Mouse (Mus musculus) adrenal gland, postnatal 4 days (tissue): ENCODE results near the gene Il10. TPM values are rescaled to one million over a fixed set of nuclear protein-coding genes. Genes with fewer than 3 reads are reported as not detected.
"Not testable (repeated sequence)": the region's sequence is repeated elsewhere in the genome, so short reads cannot be mapped to it uniquely, and the experiment has no call there.

Source experiments
- DNase-seq, 2 experiments: peaks; one replicate each; pipeline ENCODE4 v3.0.0; 2021 to 2022; ENCODE audit warnings: low spot score in 2 of 2, mixed read lengths in 2 of 2
- total RNA-seq, 2 experiments: library from RNA; stranded (reverse); gene quantifications; 2 replicates each; pipeline ENCODE4 v1.2.3; 2021

Il10 gene
- total RNA-seq, 2 experiments from 2014 or later: not detected

GRCm38 (mm10) chr1:131015879-131016278 lies 3.8 kb upstream of the Il10 start:
- DNase-seq: no peak

DNA sequence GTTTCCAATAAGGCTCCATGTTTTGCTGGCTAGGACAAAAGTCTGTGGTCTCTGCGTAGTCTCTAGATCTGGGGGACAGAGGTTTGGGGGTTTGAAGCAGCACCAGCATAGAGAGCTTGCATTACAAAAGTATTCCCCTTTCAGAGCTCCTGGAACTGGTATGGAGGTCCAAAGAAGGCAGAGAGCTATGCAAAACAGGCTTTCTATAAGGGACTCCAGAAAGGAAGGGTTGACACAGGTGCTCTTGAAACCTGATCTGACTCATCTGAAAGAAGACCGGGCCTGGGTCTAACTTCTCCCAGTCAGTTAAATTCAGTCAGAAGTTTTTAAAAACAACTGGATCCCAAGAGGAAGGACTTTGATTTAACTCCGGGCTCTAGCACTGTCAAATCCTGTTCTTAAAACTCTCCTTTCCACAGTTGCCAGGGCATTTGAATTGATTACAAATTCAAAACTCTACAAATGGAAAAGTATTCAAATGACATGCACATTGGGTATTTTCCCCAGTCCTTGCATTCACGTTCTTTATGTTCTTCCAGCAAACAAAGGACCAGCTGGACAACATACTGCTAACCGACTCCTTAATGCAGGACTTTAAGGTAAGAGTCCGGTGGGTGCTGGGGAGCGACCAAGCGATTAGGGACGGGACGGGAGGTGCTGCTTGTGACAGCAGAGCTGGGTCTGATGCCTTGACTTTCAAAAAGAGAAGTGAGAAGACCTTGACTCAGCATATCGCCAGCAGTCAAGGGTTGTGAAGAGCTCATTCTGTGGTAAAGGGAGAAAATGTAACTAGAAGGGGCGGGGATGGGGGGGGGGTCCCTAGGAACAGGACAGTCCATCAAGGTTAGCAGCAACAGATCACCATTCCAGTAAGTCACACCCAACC lies 1.0 kb downstream of the Il10 start:
- DNase-seq: no peak

GRCm38 (mm10) chr1:131021438-131021837 lies 1.8 kb downstream of the Il10 start:
- no peak for DNase-seq

DNA sequence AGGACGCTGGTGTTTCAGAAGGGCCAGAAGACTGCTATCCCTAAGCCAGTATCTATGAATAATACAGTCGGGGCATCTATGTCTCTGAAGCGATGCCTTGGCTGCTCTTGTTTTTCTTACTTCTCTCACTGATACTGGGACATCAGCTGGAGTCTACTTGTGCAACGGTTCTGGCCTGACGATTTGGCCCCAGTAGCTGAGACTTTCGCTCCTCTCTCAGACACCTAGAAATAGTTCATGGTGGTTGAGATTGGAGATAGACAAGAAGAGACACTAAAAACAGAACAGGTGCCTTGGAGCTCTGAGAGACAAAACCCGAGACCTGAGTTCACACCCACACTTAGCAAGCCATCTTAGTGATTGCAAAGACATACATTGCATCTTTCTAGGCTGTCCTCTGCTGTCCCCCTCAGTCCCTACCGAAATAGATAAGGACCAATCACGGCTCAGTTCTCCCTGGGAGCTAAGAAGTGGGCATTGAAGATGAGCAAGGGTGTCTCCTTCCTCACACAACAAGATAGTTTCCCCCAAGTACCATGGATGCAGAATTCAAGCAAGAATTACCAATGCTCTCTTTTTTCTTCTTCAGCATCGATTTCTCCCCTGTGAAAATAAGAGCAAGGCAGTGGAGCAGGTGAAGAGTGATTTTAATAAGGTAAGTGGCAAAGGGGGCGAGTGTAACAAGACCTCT lies 2.4 kb downstream of the Il10 start:
- DNase-seq: no peak

DNA sequence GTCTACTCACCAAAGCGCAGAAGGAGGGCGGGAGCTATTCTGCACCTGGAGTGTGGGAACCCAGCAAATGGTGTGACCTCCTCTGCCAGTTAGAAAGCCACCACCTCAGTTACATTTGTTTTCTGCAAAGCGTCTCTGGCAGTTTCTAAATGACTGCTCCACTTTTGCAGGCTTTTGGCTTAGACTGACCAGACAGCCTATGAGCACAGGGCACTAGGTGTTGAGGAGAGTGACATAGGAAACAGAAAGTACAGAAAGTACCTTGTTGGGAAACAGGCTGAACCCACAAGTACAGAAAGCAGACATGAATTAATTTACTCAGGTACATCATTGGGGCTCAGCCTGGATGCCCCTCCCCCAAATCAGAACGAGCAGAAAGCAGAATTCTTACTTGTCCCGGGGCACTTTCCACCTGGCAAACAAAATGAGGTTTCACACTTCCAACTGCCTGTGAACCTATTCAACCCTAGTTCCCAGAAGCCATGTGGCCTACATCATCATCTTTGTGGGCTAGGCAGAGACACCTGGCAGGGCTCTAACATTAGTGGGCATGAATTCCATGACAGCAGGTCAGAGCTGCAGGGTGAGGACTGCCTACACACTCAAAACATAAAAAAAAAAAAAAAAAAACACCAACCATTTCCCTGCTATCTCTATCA lies 3.1 kb downstream of the Il10 start:
- no peak for DNase-seq

DNA sequence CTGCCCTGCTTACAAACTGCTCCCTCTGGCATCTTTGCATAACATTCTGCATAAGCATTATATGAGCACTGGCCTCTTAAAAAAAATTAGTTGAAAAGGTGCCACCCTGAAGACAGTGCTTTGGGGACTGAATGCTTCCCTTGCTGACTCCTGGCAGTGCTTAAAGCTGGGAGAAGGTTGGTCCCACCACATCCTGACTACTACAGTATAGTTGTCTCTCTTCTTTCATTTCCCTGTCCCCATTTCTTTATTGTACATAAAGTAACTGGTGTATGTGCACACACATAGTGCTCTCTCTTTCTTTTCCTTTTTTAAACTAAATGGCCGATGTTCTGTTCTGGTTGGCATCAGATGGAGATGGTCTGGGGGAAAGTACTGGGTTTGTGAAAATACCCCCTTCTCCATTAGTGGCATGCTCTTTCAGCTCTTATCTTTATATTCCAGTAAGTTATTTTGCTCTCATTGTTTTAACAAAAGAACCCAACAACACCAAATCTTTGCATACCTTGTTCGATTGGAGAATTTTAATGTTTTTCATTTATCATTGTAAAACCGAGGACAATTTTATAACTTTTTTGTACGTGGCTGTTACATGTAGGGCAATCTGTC lies 3.7 kb downstream of the Il10 start:
- not testable (repeated sequence) for DNase-seq

GRCm38 (mm10) chr1:131024900-131025842 lies 5.5 kb downstream of the Il10 start:
- DNase-seq: no peak

DNA sequence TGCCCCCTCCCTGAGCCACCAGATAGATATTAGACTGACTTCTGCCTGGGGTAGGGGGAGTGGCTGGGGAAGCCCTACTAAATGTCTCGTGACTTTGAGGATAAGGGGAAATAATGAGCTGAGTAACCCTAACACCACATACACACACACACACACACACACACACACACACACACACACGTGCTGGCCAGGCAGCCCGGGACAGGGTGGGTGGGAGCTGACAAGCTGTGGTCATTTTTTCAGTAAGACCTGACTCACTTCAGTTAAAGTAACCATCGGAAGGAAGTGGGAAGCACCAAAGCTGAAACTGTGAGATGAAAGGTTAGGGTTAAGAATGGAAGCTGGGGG lies 6.2 kb downstream of the Il10 start:
- DNase-seq: no peak

GRCm38 (mm10) chr1:131029215-131029614 lies 9.6 kb downstream of the Il10 start:
- no peak for DNase-seq

- DNase-seq: no peak
These were observed 10.6 kb downstream of the Il10 start for GRCm38 (mm10) chr1:131030261-131030660.

GRCm38 (mm10) chr1:131031267-131031666 lies 11.6 kb downstream of the Il10 start:
- no peak for DNase-seq

DNA sequence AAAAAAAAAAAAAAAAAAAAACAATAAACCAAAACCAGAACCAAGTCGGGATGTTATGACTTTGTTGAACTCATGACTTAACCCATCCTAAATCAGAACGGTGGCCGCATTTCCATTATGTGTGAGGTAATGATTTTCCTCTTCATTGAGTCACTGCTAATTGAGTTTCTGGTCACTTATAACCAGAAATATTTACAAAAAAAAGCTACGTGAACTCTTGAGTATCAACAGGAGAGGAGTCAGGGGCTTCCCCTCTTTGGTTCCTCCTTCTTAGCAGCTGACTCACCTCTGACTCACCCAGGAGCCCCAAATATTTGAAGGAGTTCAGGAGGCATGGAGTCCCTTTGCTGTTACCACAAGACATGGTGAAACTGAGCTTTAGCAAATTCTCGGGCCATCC lies 18.4 kb downstream of the Il10 start:
- no peak for DNase-seq

DNA sequence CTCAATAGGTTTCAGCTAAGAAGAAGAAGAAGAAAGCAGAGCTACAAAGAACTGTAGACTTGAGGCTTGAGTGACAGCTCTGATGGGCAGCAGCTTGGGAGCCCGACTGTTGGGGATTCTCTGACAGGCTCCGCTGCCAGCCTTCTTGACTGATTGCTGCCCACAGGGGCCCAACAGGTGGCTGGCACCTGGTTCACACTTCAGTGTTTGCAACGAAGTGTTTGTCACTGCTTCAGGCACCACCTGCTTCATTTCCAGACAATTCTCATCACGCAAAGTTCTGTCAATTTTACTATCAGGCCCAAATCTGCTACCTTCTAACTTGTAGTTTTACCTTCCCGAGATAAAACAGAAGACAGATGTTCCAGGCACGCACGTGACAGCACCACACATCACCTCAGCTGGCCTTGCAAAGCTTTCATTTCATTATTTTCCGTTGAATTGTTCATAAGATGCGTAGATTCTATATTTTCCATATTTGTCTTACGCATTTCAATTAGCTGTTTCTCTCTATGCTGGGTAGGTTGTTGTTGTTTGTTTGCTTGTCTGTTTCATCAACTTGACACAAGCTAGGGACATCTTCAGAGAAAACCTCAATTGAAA lies 18.9 kb downstream of the Il10 start:
- no peak for DNase-seq

- DNase-seq: no peak
These were observed 19.8 kb downstream of the Il10 start for GRCm38 (mm10) chr1:131039479-131039878.

- DNase-seq: no peak
These were observed 22.6 kb downstream of the Il10 start for GRCm38 (mm10) chr1:131042263-131042662.

- no peak for DNase-seq
These were observed 23.1 kb downstream of the Il10 start for GRCm38 (mm10) chr1:131042721-131043120.

- DNase-seq: no peak
These were observed 24.0 kb downstream of the Il10 start for GRCm38 (mm10) chr1:131043636-131044035.

DNA sequence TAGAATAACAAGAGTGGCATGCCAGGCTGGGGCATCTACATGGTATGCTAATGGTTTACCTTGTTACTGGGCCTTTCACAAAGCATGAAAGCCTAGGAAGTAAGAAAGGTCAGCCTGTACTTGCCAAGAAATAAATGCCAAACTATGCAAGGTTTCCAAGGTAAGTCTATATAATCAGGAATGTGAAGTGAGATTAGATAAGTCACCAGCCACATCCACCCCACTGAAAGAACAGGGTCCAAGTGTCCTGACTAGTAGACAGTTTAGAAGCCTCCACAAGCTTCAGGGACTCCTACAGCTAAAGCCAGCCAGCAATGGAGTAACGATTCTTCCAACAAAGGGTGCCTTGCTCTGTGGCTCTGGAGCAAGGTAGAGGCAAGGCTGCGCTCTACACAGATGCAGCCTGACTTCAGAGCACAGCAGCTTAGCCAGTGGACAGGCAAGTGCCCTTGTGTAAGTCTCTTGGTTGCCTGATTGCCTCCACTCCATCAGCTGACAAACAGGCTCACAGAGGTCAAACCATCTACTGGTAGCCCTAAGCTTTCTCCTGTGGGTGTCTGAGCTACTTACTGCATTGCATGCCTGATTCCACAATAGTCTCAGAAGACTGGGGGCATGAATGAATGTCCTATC lies 26.2 kb downstream of the Il10 start:
- no peak for DNase-seq

GRCm38 (mm10) chr1:131046607-131047006 lies 27.0 kb downstream of the Il10 start:
- DNase-seq: no peak
